Mouse (Mus musculus) layer of hippocampus, adult 18-20 months (tissue): ENCODE results near the gene Zfp710. TPM values are rescaled to one million over a fixed set of nuclear protein-coding genes. Genes with fewer than 3 reads are reported as not detected.
"Not testable (repeated sequence)": the region's sequence is repeated elsewhere in the genome, so short reads cannot be mapped to it uniquely, and the experiment has no call there.

Experiments
- DNase-seq, 2 experiments: peaks; one replicate each; pipeline ENCODE4 v3.0.0; 2022; ENCODE audit warnings: low spot score in 2 of 2
- total RNA-seq, 2 experiments: library from RNA; stranded (reverse); gene quantifications; 2 replicates each; pipeline ENCODE4 v1.2.3; 2021

Zfp710 gene
- total RNA-seq, 2 experiments from 2014 or later: 25.6 to 26.0 TPM

DNA sequence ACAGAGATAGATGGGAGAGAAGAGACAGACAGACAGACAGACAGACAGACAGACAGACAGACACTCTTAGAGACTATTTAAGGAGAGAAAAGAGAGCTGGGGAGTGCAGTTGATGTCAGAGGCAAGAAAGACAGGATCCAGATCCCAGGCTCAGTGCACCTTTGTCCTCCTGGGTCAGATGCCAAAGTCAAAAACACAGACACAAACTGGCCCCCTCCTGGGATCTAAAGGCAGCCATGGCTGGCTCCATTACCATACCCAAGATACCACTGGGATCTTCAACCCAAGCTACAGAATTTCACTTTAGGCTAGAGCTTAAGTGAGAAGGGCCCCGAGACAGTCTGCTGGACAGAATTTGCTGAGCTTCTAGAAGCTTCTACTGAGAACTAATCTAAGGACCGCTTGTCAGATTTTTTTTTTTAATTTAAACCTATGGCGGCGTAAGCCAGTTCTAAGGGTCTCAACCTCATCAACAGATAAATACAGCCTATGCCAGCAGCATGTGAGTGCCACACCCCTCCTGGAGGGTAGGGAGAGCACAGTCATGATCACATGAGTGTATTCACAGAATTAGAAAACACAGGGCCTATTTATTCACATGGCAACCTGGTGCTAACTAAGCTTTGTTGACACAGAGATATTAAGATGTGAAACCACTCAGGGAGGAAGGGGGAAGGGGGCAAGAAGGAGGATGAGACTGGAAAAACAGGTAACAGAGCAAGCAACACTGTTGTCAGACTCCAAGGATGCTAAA is 81.2 kb downstream of the Zfp710 start:
- no peak for DNase-seq

DNA sequence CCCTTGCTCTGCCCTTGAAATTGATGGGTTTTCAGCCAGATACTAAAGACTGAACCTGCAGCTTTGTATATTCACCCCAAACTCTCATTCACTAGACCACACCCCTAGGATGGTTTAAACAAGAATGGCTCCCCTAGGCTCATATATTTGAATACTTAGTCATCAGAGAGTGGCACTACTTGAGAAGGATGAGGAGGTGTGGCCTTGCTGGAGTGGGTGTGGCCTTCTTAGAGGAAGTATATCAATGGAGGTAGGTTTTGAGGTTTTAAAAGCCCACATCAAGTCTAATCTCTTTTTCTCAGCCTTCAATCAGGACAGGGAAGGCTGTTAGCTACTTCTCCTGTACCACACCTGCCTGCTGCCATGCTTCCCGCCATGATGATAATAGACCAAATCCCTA is 81.8 kb downstream of the Zfp710 start:
- DNase-seq: no peak

DNA sequence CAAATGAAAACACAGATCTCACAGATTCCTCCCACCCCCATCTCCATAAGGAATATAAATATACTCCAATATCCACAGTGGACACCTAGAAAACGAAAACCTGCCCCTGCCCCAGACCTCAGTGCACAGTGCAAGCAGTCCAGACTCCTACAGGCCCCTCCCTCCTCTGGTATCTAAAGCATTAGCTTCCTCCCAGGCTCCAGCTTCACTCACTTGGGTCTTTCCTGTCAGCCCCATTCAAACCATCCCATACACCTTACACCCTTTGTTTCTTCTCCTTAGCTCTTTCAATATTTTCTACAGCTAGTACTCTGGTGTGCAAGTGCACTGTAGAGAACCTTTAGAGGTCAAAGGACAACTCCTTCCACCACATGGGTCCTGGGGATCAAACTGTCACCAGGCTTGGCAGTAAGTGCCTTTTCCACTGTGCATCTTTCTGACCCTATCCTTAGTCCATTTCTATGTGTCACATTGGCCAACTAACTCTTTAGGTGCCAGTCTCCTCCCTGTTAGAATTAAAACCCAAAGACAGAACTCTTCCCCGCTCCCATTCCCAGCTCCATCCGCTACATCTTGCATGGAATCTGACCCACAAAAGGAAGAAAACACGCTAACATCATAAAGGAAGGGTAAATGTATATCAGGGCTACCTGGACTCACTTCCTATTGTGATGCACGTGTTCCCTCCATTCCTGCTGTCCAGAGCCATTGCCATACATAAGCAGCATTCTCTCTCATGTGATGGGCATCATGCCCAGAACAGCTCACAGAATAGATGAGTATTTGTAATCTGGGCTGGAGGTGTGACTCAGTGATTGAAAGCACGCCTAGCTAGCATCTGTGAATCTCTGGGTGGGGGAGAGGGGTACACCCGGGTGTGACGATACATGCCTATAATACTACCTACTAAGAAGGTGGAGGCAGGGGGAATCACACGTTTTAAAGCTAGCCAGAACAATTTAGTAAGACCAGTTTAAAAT is 86.7 kb downstream of the Zfp710 start:
- peak in 1 of 2 experiments; percentile 72 for DNase-seq

DNA sequence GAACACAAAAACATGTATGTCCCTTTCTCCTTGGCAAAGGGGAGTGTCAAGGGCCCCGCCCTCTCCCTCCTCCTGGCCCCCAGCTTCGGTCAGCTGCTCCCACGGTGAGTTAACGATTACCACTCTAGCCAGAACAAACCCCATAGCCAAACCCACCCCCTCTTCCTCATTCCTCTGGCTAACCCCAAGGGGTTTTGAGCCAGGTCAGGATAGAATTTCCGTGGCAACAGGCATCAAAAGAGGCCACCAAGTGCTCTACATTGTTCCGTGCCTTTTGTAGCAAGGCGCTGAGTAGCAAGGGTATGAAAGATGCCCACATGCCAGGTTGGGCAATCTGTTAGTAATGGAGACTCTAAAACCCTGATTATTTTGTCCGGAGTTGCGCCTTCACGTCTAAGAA is 89.4 kb downstream of the Zfp710 start:
- peak in 1 of 2 experiments; percentile 34 for DNase-seq

DNA sequence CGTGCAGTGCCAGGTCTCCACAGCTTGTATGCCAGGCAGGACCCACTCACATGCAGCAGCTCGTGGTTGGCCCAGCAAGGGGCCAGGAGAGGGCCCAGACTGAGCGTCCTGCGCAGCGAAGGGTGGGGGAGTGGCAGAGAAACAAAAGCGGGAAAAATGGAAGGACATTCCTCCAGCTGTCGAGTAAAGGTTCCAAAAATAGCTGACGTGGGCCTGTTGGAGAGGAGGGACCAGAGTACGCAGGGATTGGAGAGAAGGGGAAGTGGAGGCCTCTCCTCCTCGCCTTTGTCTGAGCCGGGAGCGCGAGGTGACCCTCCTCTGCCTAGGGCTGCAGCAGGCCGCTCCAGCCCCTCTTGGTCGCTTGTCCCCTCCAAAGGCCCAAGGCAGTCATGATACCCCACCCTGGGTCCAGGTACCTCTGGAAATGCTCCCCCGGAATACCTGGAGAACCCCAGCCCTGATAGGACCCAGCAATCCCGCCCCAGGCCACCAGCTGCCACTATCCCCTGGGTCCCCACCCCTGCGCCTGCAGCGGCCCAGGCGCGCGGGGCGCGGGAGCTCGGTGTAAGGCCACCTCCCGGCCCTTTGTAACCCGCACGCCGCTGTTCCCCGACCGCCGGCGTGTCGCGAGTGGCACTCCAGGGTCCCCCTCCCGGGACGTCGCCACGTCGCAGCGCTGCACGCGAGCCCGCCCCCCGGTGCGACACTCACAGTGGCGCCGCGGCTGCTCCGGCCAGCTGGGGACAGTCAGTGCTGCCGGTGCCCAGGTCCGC is 90.0 kb downstream of the Zfp710 start:
- DNase-seq: peak; percentile 48 to 74

DNA sequence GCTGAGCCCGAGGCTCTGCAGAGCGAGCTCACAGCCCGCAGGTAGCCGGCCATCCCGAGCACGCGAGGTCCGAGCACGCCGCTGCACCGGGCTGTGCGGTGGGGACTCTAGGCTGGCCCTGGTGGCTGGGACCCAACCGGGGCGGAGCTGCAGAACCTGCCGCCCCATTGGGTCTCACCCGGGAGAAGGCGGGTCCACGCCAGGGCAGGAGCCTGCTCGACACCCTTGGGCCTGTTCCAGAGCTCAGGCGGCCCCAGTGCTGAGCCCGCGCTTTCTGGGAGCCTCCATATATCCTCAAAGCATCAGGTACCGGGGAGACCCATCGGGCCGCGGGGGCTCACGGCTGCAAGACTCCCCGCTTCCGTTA is 90.6 kb downstream of the Zfp710 start, which contains the start of gene Idh2:
TSS of gene Idh2 (minus strand) at position 169 of the 367 bp plus-strand sequence.
- DNase-seq: peak; percentile 81 to 92

DNA sequence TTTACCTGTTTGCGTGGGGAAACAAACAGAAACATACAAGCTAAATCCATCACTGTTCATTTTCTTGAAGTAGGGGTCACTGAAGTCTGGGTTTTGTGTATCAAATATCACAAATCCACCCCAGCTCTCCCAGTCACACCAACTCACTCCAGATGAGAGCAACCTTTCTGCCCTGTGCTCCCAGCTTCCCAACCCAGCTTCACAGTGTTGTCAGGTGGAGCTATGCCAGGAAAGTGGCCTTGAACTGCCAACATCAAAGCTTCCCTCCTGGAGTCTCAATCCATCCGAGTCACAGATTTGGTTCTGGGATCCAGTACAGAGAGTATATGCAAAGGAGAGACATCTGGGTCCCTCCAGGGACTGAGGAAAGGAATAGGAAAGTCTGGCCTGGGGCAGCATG is 91.5 kb downstream of the Zfp710 start:
- DNase-seq: no peak

DNA sequence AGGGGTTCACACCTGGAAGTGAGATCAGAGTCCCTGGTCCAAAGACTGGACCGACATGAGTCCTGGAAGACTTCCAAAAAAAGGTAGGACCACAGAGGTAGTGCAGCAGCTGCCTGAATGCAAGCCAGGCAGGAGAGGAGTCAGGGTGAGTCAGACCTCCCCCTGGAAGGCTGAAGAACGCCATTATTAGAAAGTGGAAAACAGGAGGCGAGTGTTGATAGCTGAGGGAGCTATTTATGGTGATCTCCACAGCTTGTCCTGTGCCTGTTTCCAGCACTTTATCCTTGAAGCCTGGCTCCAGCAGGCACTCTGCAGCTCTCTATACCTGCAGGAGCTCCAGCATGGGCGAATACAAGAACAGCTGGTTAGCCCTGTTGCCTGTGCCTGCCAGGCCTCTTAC is 94.6 kb downstream of the Zfp710 start:
- peak in 1 of 2 experiments; percentile 21 for DNase-seq

DNA sequence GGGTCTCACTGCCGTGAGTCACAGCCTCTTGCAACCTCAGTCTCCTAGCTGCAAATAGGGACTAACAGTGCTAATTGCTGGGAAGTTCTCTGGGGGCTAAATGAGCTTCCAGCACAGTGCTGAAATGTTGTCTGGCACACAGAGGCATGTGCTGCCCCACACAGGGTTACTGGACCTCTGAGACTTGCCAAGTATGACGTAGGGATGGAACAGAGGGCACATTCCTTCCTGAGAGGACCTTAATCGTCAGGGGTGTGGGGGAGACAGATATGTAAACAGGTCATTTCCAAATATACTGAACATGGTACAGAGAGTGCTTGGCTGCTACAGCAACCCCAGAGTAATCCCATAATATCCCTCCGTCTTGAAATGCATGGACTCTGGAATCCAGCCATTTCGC is 96.5 kb downstream of the Zfp710 start:
- DNase-seq: no peak

DNA sequence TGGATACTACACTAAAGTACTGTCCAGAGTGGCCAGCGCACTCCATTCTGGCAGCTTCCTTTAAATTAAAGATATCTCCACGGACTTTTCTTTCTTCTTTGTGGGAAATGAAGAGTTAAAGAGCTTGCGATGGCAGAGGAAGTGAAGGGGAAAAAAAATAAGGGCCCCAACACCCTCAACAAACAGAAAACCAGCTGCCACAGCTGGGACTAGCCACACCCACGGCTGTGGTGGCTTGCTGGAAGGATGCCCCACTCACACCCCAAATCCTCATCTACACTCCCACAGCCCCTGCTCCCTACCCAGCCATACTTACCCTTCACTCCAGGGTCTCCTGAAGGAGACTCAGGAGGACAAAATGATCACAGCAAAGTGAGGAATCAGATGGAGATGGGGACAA is 98.5 kb downstream of the Zfp710 start:
- DNase-seq: no peak

DNA sequence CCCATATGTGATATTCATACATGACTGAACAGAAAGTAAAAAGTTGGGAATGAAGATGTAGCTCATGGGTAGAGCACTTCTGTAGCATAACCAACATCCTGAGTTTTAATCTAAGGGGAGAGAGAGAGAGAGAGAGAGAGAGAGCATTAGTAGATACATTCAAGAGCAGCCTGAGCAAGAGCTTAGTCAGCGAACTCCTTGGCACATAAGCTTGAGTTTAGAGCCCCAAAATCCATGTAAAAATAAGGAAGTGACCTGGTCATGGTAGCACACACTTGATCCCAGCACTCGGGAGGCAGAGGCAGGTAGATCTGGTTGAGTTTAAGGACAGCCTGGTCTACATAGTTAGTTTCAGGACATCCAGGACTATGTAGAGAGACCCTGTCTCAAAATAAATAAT is 99.1 kb downstream of the Zfp710 start:
- DNase-seq: no peak

DNA sequence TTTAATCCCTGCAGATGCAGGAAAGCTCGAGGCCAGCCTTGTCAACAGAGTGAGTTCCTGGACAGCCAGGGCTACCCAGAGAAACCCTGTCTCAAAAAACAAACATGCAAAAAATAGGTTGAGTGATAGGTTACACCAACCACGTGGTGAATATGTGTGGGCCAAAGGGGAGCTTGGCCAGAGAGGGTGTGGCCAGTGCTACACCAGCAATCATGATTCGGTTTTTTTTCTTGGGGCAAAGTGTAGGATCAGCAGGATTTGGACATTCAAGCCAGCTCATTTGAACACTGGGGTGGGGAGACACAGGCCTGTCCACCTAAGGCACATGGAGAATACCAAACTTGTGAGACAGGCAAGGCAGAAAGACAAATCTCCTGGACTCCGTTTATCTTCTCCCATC is 104.7 kb downstream of the Zfp710 start:
- no peak for DNase-seq

DNA sequence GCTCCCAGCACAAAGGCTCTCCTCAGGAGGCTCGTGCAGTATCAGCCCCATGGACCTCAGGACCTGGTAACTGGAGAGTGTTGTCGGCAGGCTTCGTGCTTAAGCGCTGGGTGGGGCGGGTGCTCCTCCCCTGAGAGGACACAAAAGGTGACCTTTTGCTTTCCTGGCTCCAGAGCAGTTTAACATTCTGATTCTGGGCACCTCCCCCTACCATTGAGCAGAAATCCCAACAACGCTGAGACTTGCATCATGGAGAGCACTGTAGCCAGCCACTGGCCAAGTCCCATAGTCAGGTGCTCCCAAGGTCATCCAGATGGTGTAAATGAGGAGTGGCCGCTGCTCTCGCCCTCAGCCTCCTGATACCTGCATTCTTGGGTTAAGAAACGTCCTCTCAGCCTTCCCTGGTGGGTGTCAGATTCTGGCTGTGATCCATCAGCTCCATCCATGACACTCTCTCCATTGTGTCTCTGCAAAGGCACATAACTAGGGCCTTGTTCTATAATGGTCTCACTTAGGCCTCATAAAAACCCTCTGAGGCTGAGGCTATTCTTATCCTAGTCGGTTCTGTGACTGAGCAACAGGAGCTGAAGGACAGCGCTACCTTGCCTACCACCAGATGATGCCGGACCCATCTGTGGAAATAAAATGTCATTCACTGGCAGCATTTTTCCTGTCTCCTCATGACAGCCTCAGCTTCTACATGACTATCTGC is 105.9 kb downstream of the Zfp710 start:
- no peak for DNase-seq

DNA sequence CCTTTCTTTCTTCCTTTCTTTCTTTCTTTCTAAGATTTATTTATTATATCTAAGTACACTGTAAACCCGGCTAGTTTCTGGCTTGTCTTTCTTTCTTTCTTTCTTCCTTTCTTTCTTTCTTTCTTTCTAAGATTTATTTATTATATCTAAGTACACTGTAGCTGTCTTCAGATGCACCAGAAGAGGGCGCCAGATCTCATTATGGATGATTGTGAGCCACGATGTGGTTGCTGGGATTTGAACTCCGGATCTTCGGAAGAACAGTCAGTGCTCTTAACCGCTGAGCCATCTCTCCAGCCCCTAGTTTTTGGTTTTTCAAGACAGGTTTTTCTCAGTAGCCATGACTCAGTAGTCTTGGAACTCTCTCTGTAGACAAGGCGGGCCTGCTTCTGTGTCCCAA is 106.7 kb downstream of the Zfp710 start:
- DNase-seq: not testable (repeated sequence)

DNA sequence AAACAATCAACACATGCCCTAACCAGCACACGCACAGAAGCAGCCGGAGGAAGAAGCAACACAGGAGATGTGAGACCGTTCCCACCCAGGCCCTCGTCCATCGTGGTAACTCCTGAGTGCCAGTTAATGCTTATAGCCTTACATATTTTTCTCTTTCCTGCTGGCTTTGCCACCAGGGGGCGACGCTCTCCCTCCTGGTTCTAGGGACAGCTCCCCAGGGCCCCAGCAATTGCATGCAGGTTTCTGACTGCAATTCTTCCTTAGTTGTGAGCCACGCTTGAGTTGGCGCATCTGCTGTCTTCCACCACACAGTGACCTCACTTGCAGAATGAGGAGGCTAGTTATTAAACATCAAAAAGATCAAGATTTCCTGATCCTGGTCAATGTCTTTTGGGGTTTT is 107.9 kb downstream of the Zfp710 start:
- peak in 1 of 2 experiments; percentile 39 for DNase-seq

DNA sequence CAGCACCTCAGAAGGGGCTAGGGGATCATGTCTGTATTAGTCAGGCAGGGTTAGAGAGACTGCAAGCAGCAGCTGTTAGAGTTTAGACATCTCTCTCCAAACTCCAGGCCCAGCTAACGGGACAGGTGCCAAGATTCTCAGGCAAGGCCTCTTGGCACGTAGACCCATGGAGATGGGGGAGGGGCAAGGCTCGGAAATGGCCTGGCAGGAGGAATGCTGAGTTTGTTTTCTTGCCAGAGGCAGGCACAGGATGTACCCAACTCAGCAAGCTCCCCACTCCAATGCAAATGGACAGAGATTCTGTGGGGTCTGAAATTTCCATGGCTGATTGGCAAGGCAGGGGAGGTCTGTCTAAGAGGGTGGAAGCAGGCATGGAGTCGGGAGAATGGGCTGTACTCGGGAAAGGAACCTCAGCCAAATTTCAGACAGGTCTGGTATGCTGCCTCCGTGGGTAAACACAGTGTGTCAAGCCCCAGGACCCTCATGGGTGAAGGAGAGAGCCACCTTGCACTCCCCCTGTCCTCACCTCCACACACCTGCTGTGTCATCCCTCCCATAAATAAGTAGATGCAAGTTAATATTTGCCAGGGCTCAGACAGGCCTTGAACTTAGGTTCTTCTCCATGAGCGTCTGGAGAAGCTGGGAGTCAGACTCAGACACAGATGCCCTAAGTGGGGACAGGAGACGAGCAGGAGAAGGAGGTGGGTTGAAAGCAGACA is 110.0 kb downstream of the Zfp710 start:
- DNase-seq: peak; percentile 50 to 81

DNA sequence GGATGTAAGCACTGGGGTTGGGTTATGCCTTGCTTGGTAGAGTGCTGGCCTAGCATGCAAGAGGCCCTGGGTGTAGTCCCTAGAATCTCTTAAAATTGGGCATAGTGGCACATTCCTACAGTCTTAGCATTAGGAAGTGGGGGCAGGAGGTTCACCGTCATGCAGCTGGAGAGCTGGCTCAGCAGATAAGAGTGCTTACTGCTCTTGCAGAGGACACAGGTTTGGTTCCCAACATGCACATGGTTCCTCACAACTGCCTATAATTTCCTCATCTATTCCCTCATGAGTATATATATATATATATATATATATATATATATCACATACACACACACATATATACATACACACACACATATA is 110.5 kb downstream of the Zfp710 start:
- DNase-seq: no peak

DNA sequence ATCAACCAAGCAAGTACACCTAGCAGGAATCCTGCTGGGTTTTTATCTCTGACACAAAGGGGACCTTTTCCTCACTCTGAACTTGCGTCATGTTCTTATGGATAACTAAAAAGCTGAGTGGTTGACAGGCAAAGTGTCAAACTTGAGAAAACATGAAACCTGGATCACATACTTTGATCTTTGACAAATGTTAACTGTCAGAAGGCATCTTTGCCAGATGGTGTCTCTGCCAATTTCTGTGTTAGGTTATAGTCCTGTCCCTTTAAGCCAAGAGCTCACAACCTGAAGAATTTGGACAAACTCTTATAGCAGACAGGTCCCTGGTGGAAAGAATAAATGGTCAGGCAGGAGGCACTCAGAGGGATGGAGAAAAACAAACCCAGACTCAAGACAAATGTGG is 113.8 kb downstream of the Zfp710 start:
- DNase-seq: no peak

DNA sequence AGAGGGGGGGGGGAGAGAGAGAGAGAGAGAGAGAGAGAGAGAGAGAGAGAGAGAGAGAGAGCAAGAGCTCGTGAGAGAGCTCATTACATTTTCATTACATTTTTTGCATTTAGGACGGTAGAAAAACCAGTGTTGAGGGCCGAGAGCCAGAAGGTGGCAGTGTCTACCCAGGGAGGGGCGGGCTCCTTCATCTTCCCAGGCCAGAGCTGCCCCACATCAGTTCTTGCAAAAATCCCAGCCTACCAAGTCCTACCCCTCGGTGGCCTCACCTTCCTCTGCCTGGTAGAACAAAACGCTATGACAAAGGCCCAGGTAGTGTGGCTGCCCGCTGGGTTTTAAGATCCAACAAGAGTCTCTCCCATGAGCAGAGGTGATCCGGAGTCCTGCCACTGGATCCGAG is 116.2 kb downstream of the Zfp710 start:
- peak; percentile 31 to 77 for DNase-seq
